Mouse (Mus musculus) brown adipose tissue, adult 24 weeks (tissue): ENCODE data around the gene Gpx2. TPM values are rescaled to one million over a fixed set of nuclear protein-coding genes. Genes with fewer than 3 reads are reported as not detected.
A peak's percentile ranks its signal among the peaks of the same experiment; 100 is the strongest.

Experiments
- H3K27ac ChIP-seq: fragments of 200-500 bp; replicated peaks from 2 replicates; pipeline ENCODE4 v1.5.1; 2012; ENCODE audit warnings: low read depth, mild to moderate bottlenecking, low read length
- H3K4me1 ChIP-seq: fragments of 200-500 bp; 2 replicates; pipeline ENCODE4 v1.6.1; 2012; ENCODE audit warnings: low read length, mixed read lengths; ENCODE audit not compliant: control insufficient read depth, insufficient read depth, insufficient read length
- H3K4me3 ChIP-seq: fragments of 200-500 bp; 2 replicates; pipeline ENCODE4 v1.5.1; 2012; ENCODE audit warnings: low read depth, mild to moderate bottlenecking, low read length, moderate library complexity; ENCODE audit not compliant: insufficient read depth
- polyA plus RNA-seq: library from polyadenylated mRNA; stranded (reverse); fragments of >200 nt; gene quantifications from 2 replicates; pipeline ENCODE4 v1.2.4, GENCODE M21; 2012; ENCODE audit not compliant: missing spikeins, insufficient read depth, insufficient read length

The Gpx2 gene
- polyA plus RNA-seq, 1 experiment, result not detected

DNA sequence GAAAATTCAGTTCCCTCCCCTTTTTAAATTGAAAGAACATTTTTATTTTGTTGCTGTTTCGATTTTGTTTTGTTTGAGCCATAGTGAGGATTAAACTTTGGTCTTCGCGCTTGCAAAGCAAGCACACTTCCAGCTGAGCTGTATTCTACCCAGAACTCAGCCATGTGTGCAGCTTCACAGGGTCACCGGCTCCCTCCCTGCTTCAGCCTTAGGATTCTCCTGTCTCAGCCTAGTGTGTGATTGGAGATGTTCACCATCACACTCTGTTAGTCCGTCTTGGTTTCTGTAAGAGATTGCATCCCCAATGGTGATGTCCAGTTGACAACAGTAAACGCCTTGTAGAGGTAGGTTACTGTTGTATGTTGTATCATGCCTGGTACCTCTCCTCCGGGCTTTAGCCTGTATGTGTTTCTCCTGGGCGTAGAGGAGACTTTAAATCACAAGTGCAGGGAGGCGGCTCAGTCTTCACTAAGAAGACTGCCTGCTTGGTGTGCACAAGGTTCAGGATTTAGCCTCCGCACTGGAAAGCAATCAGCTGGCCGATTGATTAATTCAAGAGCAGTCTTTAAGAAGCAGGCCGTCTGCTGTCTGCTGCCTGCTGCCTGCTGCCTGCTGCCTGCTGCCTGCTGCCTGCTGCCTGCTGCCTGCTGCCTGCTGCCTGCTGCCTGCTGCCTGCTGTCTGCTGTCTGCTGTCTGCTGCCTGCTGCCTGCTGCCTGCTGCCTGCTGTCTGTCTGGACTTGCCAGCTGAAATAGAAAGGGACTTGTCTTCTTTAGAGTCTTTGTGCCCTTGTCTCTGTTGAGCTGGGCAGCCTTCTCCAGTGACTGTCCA, 14.5 kb downstream of the Gpx2 start:
- no peaks in the 10 kb centered on the region for H3K4me1 ChIP-seq
- no peak overlapping the region for H3K4me3 ChIP-seq
- H3K27ac ChIP-seq, result no peak overlapping the region

DNA sequence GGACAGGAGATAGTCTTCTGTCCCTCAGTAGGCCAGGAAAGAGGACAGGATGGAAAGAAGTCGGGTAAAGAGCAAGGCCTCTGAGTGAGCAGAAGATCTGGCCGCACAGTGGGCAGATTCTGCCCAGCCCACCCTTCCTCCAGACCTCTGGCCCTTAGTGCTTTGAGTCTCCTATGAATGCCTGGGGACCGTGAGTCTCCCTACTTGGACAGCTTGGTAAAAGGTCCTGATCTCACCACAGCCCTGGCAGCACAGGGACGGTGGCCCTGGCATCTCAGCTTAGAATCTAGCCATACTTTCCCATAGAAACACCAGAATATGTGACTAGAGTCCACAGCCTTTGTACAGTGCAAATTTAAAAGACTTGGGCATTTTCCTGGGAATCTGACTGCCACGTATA, 15.4 kb downstream of the Gpx2 start:
- Histone ChIP-seq H3K4me3 (no peak overlapping the region), H3K27ac (no peak overlapping the region), H3K4me1 (peaks cover 3% of the 10 kb centered on the region; the same call in 1 of the 2 replicates)

DNA sequence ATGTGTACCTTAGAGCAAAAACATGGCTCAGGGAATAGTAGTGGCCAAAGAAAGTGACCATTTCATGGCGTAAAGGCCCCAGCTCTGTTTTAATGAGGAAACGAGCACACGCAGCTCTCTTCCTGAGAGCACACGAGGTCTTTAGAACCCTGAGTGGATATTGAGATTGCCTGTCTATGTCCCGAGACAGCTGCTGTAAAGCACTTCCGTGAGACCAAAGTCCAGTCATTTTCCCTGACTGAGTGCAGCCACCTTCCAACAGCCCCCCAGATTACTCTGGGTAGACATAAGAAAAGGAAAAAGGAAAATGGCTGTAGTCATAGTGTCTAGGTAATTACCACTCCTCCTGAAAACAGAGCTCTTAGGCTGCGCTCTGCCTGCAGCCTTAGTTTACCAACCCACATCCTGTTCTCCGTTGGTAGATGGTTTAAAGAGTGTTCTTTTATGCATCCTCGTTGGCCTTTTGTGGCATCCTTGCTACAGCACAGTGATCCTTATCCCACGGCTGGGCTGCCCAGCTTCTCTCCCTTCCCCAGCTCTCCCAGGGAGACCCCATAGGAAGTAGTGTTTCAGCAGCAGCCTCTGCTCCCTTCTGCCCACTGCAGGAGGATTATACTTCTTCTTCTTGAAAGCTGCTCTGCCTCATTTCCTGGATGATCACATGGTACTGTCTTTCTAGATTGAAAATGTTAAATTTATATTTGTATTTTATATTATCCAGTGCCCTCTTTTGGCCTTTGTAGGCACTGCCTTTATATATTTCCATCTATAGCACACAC, 16.9 kb downstream of the Gpx2 start:
- H3K27ac ChIP-seq, result no peak overlapping the region
- H3K4me3 ChIP-seq, result no peak overlapping the region
- peaks cover 6% of the 10 kb centered on the region for H3K4me1 ChIP-seq

DNA sequence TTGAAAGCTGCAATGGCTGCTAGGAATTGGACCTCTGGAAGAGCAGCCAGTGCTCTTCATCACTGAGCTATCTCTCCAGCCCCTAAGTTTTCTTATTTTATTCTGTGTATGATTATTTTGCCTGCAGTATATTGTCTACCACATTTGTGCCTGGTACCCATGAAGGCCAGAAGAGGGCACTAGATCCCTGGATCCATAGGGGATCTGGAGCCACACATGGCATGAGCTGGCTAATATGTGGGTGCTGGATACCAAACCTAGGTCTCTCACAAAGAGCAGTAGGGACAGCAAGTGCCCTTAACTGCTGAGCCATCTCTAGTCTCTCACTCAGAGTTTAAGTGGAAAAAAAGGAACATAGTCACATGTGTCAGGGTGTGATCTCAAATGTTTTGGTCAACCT, 17.5 kb downstream of the Gpx2 start:
- H3K4me3 ChIP-seq, result no peak overlapping the region
- no peak overlapping the region for H3K27ac ChIP-seq
- peaks cover 6% of the 10 kb centered on the region for H3K4me1 ChIP-seq

DNA sequence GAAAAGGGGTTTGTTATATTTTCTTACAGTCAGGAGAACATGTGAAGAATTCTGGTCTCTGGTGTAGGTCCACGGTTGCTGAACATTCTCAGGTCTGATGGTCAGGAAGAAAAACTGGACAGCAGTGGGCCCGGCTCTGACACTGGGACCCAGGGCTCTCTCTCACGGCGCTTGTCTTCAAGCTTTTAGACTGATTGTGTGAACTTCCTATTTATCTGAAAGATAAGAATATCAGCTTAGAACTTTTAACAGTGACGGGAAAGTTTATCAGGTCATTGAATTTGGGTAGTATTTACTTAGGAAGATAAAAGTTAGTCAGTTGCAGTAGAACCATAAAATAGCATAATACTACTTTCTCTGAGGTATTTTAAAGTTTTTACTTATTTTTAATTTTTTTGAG, 18.5 kb downstream of the Gpx2 start:
- H3K27ac ChIP-seq, result no peak overlapping the region
- peaks cover 6% of the 10 kb centered on the region for H3K4me1 ChIP-seq
- no peak overlapping the region for H3K4me3 ChIP-seq

DNA sequence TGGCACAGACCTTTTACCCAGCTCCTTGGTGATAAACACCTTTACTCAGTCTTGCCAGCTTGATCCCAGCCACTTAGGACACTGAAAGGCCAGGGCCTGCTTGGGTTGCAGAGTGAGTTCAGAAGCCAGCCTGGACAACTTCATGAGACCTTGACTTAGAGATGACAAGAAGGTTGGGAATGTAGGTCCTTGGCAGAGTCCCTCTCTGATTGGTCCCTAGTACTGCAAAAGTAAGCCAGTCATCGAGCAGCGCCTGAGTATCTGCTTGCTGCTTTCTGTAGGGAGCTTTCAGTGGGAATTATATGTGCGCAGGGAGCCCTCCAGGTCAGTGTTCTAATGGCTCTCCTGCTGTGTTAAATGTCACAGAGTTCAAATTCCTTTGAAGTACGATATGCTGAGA, 20.2 kb downstream of the Gpx2 start:
- no peak overlapping the region for H3K4me3 ChIP-seq
- H3K4me1 ChIP-seq, result peaks cover 6% of the 10 kb centered on the region
- no peak overlapping the region for H3K27ac ChIP-seq

DNA sequence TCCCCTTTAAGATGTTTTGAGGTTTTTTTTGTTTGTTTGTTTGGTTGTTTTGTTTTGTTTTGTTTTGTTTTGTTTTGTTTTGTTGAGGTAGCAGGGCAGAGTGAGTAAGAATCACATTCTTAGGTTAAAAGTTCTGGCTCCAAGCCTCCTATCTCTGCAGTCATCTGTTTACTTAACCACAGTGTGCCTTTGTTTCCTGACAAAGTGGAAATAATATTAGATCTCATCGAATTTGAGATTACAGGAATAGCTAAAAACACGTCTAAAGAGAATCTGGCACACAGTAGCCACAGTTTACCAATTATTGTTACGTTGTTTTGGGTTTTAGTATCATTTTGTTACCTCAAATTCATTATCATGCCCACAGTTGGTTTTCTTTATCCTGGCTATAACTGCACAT, 20.7 kb downstream of the Gpx2 start:
- H3K27ac ChIP-seq, result no peak overlapping the region
- H3K4me1 ChIP-seq, result peaks cover 6% of the 10 kb centered on the region
- H3K4me3 ChIP-seq, result no peak overlapping the region

DNA sequence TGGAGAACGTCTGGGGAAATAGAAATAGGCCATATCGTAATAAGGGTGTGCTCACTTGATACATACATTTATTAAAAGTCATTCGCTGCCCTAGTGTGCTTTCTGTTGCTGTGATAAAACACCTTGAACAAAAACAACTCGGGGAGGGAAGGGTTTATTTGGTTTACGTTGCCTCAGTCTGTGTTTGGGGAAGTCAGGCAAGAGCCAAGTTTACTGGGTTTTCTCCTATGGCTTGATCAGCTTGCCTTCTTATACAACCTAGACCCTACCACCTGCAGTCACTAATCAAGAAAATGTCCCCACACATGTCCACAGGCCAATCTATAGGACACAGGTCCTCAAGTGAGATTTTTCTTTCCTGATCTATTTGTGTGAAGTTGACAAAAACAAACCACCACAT, 23.8 kb downstream of the Gpx2 start:
- Histone ChIP-seq H3K4me3 (no peak overlapping the region), H3K27ac (no peak overlapping the region), H3K4me1 (peaks cover 6% of the 10 kb centered on the region)

DNA sequence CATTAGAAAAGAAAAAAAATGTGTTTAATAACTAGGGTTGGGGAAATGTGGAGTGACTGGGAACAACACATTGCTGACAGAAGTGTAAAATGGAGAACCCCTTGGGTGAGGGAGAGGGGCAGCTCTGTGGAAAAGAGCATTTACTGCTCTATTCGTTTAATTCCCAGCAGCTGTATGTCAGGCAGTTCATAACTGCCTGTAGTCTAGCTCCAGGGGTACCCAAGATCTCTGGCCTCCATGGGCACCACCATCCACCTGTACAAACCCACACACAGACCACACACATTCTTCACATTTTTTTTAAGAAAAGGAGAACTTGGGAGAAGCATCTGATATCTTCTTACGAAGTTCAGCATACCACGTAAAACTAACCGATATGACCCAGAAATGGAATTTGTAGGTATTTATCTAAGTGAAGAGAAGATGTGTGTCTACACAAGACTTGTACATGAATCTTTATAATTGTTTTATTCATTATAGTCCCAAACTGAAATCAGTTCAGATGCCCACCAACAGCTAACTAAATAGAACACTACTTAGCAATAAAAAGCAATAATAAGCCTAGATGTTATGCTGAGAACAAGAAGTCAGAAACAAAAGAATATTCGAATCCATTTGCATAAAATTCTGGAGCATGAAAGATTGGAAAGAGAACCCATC, 24.4 kb downstream of the Gpx2 start:
- H3K4me1 ChIP-seq, result peaks cover 10% of the 10 kb centered on the region
- H3K4me3 ChIP-seq, result no peak overlapping the region
- no peak overlapping the region for H3K27ac ChIP-seq

DNA sequence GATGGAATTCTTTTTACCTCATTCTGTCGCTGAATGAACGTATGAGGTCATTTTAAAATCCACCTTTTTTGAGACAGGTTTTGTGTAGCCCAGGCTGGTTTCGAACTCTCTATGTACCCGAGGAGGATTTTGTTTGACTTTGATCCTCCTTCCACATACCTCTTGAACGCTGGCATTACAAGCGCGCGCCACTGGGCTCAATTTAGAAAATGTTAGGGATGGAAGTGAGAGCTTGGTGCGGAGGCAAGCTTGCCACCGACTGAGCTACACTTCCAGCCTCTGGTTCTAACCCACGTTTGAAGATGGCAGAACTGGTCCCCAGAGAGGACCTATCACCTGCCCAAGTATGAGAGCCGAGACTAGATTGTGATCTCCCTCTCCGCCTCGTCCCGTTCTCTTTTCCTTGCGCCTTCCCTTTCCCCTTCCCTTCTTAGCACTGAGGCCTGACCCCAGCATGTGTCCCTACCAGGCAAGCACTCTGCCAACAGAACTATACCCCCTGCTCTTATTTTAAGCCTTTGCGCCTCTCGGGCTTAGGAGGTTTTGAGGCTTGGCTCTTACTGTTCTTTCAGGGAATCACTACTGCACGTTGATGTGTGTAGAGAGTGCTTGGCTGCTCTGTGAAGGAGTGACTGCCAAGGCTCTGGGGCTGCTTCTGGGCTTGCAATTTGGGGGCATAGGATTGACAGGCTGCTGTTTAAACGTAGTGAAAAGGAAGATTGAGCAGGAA, 29.3 kb downstream of the Gpx2 start:
- Histone ChIP-seq H3K4me3 (peak overlapping the region; percentile 99), H3K27ac (peak overlapping the region; percentile 99), H3K4me1 (peaks cover 5% of the 10 kb centered on the region; the same call in 1 of the 2 replicates)

DNA sequence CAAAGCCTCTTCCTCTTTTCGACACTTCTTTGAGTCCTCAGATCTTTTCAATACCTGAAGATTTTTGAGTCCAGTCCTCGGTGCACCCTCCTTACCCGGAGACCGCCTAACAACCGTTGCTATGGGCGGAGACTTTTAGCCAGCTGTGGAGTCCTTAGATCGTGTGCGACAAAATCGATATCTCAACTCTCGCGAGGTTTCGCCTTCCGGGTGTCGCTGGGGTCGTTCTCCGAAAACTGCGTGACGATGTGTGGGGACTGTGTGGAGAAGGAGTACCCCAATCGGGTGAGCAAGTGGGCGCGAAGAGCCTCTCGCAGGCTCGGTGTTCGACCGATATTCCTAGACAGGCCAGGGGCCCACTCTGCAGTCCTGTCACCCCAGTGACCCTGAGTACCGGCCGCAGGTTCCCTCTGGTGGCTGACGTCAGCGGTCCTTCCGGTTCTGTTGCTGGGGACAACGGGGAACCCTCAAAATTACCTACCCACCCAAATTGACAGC, 30.0 kb downstream of the Gpx2 start, which contains the start of the genes Churc1 and Fntb:
Churc1 (plus strand) TSS at position 185 of the 498 bp plus-strand sequence.
Fntb (plus strand) TSS at position 236 of the 498 bp plus-strand sequence.
- Histone ChIP-seq H3K4me1 (peaks cover 5% of the 10 kb centered on the region; the same call in 1 of the 2 replicates), H3K4me3 (peak within 1 kb of the TSS; percentile 99), H3K27ac (peak within 1 kb of the TSS; percentile 99)

DNA sequence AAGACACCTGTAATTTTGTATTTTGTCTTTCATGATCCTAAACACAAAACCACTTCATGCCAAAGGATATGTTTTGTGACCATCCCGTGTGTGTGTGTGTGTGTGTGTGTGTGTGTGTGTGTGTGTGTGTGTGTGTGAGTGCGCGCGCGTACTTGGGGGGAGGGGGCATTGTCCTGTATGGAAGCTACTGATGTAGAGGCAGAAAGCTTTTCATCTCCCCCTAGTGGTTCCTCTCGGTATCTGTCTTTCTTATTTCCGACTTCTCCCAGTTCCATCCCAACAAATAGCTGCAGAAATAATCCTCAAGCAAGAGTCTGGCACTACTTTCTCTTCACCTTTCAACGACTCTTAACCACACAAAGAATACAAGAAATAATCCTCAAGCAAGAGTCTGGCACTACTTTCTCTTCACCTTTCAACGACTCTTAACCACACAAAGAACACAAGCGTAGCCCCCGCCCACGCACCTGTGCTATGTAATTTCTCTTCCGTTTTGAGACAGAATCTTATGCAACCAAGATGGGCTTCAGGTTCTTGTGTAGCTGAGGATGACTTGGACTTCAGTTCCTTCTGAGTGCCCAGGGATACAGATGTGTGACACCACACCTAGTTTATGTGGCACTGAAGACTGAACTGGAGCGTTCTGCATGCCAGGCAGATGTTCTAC, 42.6 kb downstream of the Gpx2 start:
- Histone ChIP-seq H3K27ac (no peak overlapping the region), H3K4me3 (no peak overlapping the region), H3K4me1 (no peaks in the 10 kb centered on the region)

DNA sequence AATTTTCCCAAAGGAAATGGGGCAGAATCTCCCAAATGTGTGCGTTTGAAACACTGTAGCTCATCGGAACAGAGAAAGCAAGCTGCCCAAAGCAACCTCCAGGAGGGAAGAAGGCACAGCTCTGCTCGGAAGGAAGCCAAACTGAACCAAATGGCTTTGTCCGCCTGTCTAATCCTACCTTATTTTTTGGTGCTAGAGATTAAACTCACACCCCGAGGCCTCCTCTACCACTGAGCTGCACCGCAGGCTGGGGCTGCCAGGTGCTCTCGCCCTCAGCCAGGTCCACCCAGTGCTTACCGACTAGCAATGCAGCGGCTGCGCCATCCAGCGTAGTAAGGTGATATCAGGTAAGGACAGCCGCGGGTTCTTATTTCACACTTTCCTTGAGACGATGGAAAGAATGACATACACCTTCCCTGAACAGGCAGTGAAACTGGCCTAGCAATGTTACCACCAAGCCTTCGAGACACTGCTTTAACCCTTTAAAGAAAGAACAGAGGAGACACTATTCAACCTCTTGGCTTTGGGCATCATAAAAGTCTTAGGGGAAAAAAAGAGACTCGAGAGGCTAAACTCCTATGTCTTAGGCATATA, 44.4 kb downstream of the Gpx2 start:
- Histone ChIP-seq H3K4me3 (no peak overlapping the region), H3K27ac (no peak overlapping the region), H3K4me1 (no peaks in the 10 kb centered on the region)
